Mouse (Mus musculus): ENCODE measurements around the gene Rnf103. TPM values are rescaled to one million over a fixed set of nuclear protein-coding genes. Genes with fewer than 3 reads are reported as not detected.
A peak's percentile ranks its signal among the peaks of the same experiment; 100 is the strongest.
"Not testable (repeated sequence)": the region's sequence is repeated elsewhere in the genome, so short reads cannot be mapped to it uniquely, and the experiment has no call there.

Rnf103 gene
- polyA plus RNA-seq (2016; fragmentation: Nextera tagmentation; extraction: Ambion mirVana), result 10.6 and 12.3 TPM in 2 replicates

- peak; percentile 97 for DNase-seq (ENCODE audit: low spot score)
- H3K27me3 ChIP-seq (ENCODE audit: insufficient read depth, poor library complexity, severe bottlenecking), result no peaks in the 10 kb centered on the region
- under 1% methylated on average over 79 of the region's 79 CpGs for WGBS
- H3K36me3 ChIP-seq, result peaks cover 13% of the 10 kb centered on the region
- H3K27ac ChIP-seq, result peak within 1 kb of the TSS; percentile 99
- peaks cover 19% of the 10 kb centered on the region for H3K4me1 ChIP-seq (replicated peaks)
- no peaks in the 10 kb centered on the region for H3K9me3 ChIP-seq
- peak within 1 kb of the TSS; percentile 94 for H3K4me3 ChIP-seq
Measured at GRCm38 (mm10) chr6:71493675-71494340, at the start of gene Rnf103. Rnf103 (plus strand) TSS chr6:71493894.

- WGBS, result 54% methylated on average over 1 of the region's 1 CpGs
- Histone ChIP-seq H3K4me3 (no peak overlapping the region), H3K27ac (no peak overlapping the region), H3K4me1 (replicated peaks) (peaks cover 12% of the 10 kb centered on the region; the same call in 1 of the 2 replicates), H3K36me3 (no peaks in the 10 kb centered on the region), H3K9me3 (no peaks in the 10 kb centered on the region), H3K27me3 (ENCODE audit: insufficient read depth, poor library complexity, severe bottlenecking) (no peaks in the 10 kb centered on the region)
- DNase-seq (ENCODE audit: low spot score), result no peak
Measured at GRCm38 (mm10) chr6:71444756-71445155, 48.9 kb upstream of the Rnf103 start.

- Histone ChIP-seq H3K4me3 (no peak overlapping the region), H3K36me3 (no peaks in the 10 kb centered on the region), H3K4me1 (replicated peaks) (peaks cover 12% of the 10 kb centered on the region; the same call in 1 of the 2 replicates), H3K27ac (no peak overlapping the region), H3K27me3 (ENCODE audit: insufficient read depth, poor library complexity, severe bottlenecking) (no peaks in the 10 kb centered on the region), H3K9me3 (no peaks in the 10 kb centered on the region)
- WGBS, result 83% methylated on average over 6 of the region's 6 CpGs
- no peak for DNase-seq (ENCODE audit: low spot score)
Measured at GRCm38 (mm10) chr6:71445560-71445959, 48.1 kb upstream of the Rnf103 start.

GRCm38 (mm10) chr6:71452792-71453191 lies 40.9 kb upstream of the Rnf103 start:
- Histone ChIP-seq H3K36me3 (no peaks in the 10 kb centered on the region), H3K9me3 (no peaks in the 10 kb centered on the region), H3K27me3 (ENCODE audit: insufficient read depth, poor library complexity, severe bottlenecking) (no peaks in the 10 kb centered on the region), H3K27ac (no peak overlapping the region), H3K4me1 (replicated peaks) (no peaks in the 10 kb centered on the region), H3K4me3 (no peak overlapping the region)
- 82% methylated on average over 2 of the region's 2 CpGs for WGBS
- no peak for DNase-seq (ENCODE audit: low spot score)

- H3K4me1 ChIP-seq (replicated peaks); DNase-seq (ENCODE audit: low spot score); H3K27ac ChIP-seq; H3K9me3 ChIP-seq; H3K27me3 ChIP-seq (ENCODE audit: insufficient read depth, poor library complexity, severe bottlenecking); H3K4me3 ChIP-seq; H3K36me3 ChIP-seq: not testable (repeated sequence)
Measured at GRCm38 (mm10) chr6:71453983-71454739, 39.5 kb upstream of the Rnf103 start.

- H3K27me3 ChIP-seq (ENCODE audit: insufficient read depth, poor library complexity, severe bottlenecking), result no peaks in the 10 kb centered on the region
- H3K27ac ChIP-seq, result no peak overlapping the region
- no peak for DNase-seq (ENCODE audit: low spot score)
- WGBS, result 76% methylated on average over 8 of the region's 8 CpGs
- H3K4me3 ChIP-seq, result no peak overlapping the region
- no peaks in the 10 kb centered on the region for H3K4me1 ChIP-seq (replicated peaks)
- no peaks in the 10 kb centered on the region for H3K36me3 ChIP-seq
- H3K9me3 ChIP-seq, result no peaks in the 10 kb centered on the region
Measured at GRCm38 (mm10) chr6:71457956-71458608, 35.6 kb upstream of the Rnf103 start.

- H3K36me3 ChIP-seq, result no peaks in the 10 kb centered on the region
- 80% methylated on average over 3 of the region's 3 CpGs for WGBS
- no peaks in the 10 kb centered on the region for H3K27me3 ChIP-seq (ENCODE audit: insufficient read depth, poor library complexity, severe bottlenecking)
- H3K27ac ChIP-seq, result no peak overlapping the region
- H3K9me3 ChIP-seq, result no peaks in the 10 kb centered on the region
- no peak overlapping the region for H3K4me3 ChIP-seq
- H3K4me1 ChIP-seq (replicated peaks), result no peaks in the 10 kb centered on the region
- no peak for DNase-seq (ENCODE audit: low spot score)
Measured at GRCm38 (mm10) chr6:71465146-71465545, 28.5 kb upstream of the Rnf103 start.

- 83% methylated on average over 4 of the region's 4 CpGs for WGBS
Measured at GRCm38 (mm10) chr6:71467766-71468165, 25.9 kb upstream of the Rnf103 start.

GRCm38 (mm10) chr6:71469291-71469690 lies 24.4 kb upstream of the Rnf103 start:
- no peak overlapping the region for H3K27ac ChIP-seq
- no peaks in the 10 kb centered on the region for H3K27me3 ChIP-seq (ENCODE audit: insufficient read depth, poor library complexity, severe bottlenecking)
- no peak overlapping the region for H3K4me3 ChIP-seq
- no peaks in the 10 kb centered on the region for H3K4me1 ChIP-seq (replicated peaks)
- H3K36me3 ChIP-seq, result no peaks in the 10 kb centered on the region
- no peaks in the 10 kb centered on the region for H3K9me3 ChIP-seq
- DNase-seq (ENCODE audit: low spot score), result no peak
- 69% methylated on average over 3 of the region's 3 CpGs for WGBS

More at GRCm38 (mm10) chr6:71467766-71468165, 25.9 kb upstream of the Rnf103 start:
- H3K4me1 ChIP-seq (replicated peaks), result no peaks in the 10 kb centered on the region
- no peak overlapping the region for H3K27ac ChIP-seq
- H3K27me3 ChIP-seq (ENCODE audit: insufficient read depth, poor library complexity, severe bottlenecking), result no peaks in the 10 kb centered on the region
- H3K36me3 ChIP-seq, result no peaks in the 10 kb centered on the region
- DNase-seq (ENCODE audit: low spot score), result no peak
- no peaks in the 10 kb centered on the region for H3K9me3 ChIP-seq
- no peak overlapping the region for H3K4me3 ChIP-seq

GRCm38 (mm10) chr6:71471830-71472520 lies 21.7 kb upstream of the Rnf103 start:
- DNase-seq (ENCODE audit: low spot score), result no peak
- Histone ChIP-seq H3K27ac (no peak overlapping the region), H3K9me3 (no peaks in the 10 kb centered on the region), H3K27me3 (ENCODE audit: insufficient read depth, poor library complexity, severe bottlenecking) (no peaks in the 10 kb centered on the region), H3K4me1 (replicated peaks) (no peaks in the 10 kb centered on the region), H3K36me3 (no peaks in the 10 kb centered on the region), H3K4me3 (no peak overlapping the region)
- WGBS, result 84% methylated on average over 4 of the region's 4 CpGs

GRCm38 (mm10) chr6:71472786-71473185 lies 20.9 kb upstream of the Rnf103 start:
- Histone ChIP-seq H3K27me3 (ENCODE audit: insufficient read depth, poor library complexity, severe bottlenecking) (no peaks in the 10 kb centered on the region), H3K4me1 (replicated peaks) (no peaks in the 10 kb centered on the region)

GRCm38 (mm10) chr6:71475604-71476003 lies 18.1 kb upstream of the Rnf103 start:
- WGBS, result 92% methylated on average over 3 of the region's 3 CpGs
- Histone ChIP-seq H3K27ac (no peak overlapping the region), H3K36me3 (no peaks in the 10 kb centered on the region), H3K27me3 (ENCODE audit: insufficient read depth, poor library complexity, severe bottlenecking) (no peaks in the 10 kb centered on the region), H3K4me3 (no peak overlapping the region), H3K9me3 (no peaks in the 10 kb centered on the region), H3K4me1 (replicated peaks) (no peaks in the 10 kb centered on the region)
- DNase-seq (ENCODE audit: low spot score), result no peak

More at GRCm38 (mm10) chr6:71472786-71473185, 20.9 kb upstream of the Rnf103 start:
- Histone ChIP-seq H3K9me3 (no peaks in the 10 kb centered on the region), H3K4me3 (no peak overlapping the region), H3K36me3 (no peaks in the 10 kb centered on the region), H3K27ac (no peak overlapping the region)
- WGBS, result 89% methylated on average over 1 of the region's 1 CpGs
- no peak for DNase-seq (ENCODE audit: low spot score)

Measured in hindbrain, embryonic 10.5 days (tissue).